Mouse (Mus musculus): ENCODE data around the gene Srf.

The Srf gene

DNA sequence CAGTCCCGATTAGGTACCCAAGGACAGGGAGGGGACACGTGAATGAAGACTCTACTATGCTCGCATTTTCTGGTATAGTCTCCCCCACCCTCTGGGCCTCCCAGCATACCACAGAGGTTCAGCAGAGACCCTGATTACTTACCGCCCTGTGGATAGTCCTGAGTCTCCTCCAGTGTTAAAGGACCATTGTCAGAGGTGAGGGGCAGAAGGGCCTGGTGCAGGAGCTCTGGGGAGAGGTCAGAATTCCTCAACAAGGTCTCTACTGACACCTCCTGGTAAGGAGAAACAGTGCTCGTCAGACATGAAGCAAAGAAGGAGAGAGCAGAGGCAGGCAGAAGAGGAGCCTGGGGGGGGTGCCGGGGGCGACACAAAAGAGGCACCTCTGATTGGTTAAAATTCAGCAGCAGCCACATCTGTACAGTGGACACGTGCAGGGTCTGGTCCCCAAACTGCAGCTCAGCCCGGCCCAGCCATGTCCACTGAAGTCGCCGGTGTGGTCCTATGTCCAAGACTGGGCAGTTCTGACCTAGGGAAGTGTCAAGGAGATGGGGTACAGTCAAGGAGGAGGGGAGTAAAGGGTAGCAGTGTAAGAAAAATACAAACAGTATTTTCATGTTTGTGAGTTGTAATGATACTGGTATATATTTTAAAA, 44.8 kb downstream of the Srf start:
- DNase-seq, result no peak

DNA sequence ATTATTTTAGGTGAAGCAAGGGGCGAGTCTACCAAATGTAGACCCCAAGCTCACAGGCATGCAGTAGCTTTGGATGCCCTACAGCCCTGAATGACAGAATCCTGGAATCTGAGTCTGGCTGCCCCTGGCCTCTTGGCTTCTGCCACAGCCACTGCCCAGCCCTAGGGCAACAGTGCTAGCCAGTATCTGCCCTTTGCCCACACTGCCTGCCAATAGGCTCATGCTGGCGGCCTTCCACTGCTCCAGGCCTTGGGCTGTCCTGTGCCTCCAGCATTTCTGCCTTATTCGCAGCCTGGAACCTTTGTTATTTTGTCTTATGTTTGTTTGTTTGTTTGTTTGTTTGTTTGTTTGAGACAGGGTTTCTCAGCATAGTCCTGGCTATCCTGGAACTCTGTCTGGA, 50.4 kb downstream of the Srf start:
- no peak for DNase-seq

DNA sequence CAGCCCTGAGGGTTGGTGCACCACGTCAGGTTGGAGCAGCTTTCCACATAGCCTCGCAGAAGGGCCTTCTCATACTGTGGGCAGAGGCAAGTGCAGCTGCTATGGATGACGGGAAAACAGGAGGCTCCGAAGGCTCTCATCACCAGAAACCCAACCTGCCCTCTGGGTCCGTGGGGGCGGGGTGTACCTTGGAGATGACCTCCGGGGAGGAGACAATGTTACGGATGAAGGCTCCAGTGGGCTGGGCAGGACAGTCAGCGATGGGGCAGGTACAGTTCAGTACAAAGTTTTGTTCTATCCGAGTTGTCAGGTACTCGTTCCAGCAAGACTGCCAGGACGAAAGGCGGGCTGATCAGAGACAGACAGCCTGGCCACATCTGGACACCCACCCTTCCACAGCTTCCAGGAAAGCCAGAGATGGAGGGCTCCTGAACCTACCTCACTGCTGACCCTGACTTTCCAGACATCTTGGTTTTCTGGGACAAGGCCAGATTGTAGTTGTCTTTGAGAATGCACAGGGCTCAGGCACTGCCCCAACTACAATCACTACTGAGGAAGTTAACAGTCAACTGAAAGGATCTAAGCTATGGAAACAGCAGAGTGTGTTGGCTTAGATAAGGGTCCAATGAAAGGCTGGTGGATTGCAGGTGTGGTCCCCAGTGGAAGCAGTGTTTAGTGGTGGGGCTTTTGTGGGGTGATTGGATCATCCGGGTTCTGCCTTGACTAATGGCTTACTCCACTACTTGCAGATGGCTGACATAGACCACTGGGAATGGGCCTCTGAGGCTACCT, 51.9 kb downstream of the Srf start:
- no peak for DNase-seq

DNA sequence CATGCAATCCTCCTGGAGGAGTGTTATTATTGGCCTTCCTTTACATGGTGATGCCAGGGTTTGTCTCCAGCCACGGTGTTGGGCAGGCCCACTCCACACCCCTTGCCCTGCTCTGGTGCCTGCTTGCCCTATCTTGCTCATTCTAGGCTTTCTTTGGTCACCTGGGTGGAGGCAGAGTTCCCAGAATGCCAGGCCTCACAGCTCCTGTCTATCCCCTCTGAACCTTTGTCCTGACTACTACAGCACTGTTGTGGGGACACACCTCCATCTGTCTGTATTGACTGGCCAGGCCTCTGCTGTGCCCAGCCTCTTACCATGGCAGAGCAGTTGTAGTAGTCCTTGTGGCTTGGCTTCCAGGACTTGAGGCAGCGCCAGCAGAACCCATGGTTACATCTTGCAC, 53.2 kb downstream of the Srf start:
- no peak for DNase-seq
